Mouse (Mus musculus): Measurements from ENCODE around the gene Gna15. TPM values are rescaled to one million over a fixed set of nuclear protein-coding genes. Genes with fewer than 3 reads are reported as not detected.

Gene Gna15
- total and polyA plus RNA-seq, 3 experiments, result 23.0 to 142 (median 33.0) TPM

GRCm38 (mm10) chr10:81526779-81527178 lies 2.8 kb upstream of the Gna15 start (continued):
- no peak for TF ChIP-seq MAZ (IDR thresholded peaks at IDR 0.05; ENCODE audit: low read depth, low read length)

- DNase-seq (ENCODE audit: low read depth, low spot score), result peak; percentile 86
- H3K79me2 ChIP-seq (ENCODE audit: control insufficient read depth, insufficient read depth, low read length, poor library complexity), result peaks cover 11% of the 10 kb centered on the region
- TF ChIP-seq ZNF384 (IDR thresholded peaks at IDR 0.05; ENCODE audit: low read depth, low read length) (no peak), GATA1 (IDR thresholded peaks at IDR 0.05; ENCODE audit: low read depth, low read length) (peak; percentile 65; the same call in 1 of the 2 replicates), ZMIZ1 (IDR thresholded peaks at IDR 0.05; ENCODE audit: low read depth, low read length) (peak; percentile 70), TBP (IDR thresholded peaks at IDR 0.05; ENCODE audit: low read depth, low read length) (peak; percentile 31; the same call in 1 of the 2 replicates), MAZ (IDR thresholded peaks at IDR 0.05; ENCODE audit: low read depth, low read length) (peak; percentile 93), TCF12 (IDR thresholded peaks at IDR 0.05; ENCODE audit: low read depth, low read length) (peak; percentile 69), ELF1 (IDR thresholded peaks at IDR 0.05; ENCODE audit: low read depth, low read length) (peak; percentile 63), MYB (IDR thresholded peaks at IDR 0.05; ENCODE audit: low read depth, low read length) (peak; percentile 72), GABPA (IDR thresholded peaks at IDR 0.05; ENCODE audit: low read depth, low read length) (no peak), NELFE (IDR thresholded peaks at IDR 0.05; ENCODE audit: low read depth, low read length) (peak; percentile 74), ETS1 (IDR thresholded peaks at IDR 0.05; ENCODE audit: low read depth, low read length) (peak; percentile 75), USF2 (IDR thresholded peaks at IDR 0.05; ENCODE audit: borderline replicate concordance in 1 of 2, insufficient read depth in 1 of 2, low read depth in 1 of 2, low read length in 2 of 2) (no peak), RCOR1 (IDR thresholded peaks at IDR 0.05; ENCODE audit: low read depth, low read length) (peak; percentile 12; the same call in 1 of the 2 replicates), MXI1 (IDR thresholded peaks at IDR 0.05; ENCODE audit: low read depth, low read length) (peak; percentile 90), MAX (IDR thresholded peaks at IDR 0.05; ENCODE audit: low read length) (peak; percentile 85), KAT2A (conservative IDR thresholded peaks at IDR 0.05; ENCODE audit: low read depth, low read length) (no peak; the same call in 1 of the 2 replicates), POLR2AphosphoS5 (IDR thresholded peaks at IDR 0.05; ENCODE audit: borderline replicate concordance, low read depth, low read length) (no peak), POLR2AphosphoS2 (IDR thresholded peaks at IDR 0.05; ENCODE audit: low read length) (peak; percentile 88), MAFK (IDR thresholded peaks at IDR 0.05; ENCODE audit: borderline replicate concordance, low read depth, low read length) (no peak), HCFC1 (IDR thresholded peaks at IDR 0.05; ENCODE audit: low read depth, low read length) (peak; percentile 53; the same call in 1 of the 2 replicates), TAL1 (IDR thresholded peaks at IDR 0.05; ENCODE audit: low read length) (no peak), NRF1 (IDR thresholded peaks at IDR 0.05; ENCODE audit: insufficient read depth, low read depth, low read length, poor library complexity, severe bottlenecking) (peak; percentile 45; the same call in 1 of the 2 replicates), EP300 (IDR thresholded peaks at IDR 0.05; ENCODE audit: low read depth in 1 of 2, low read length in 2 of 2) (peak; percentile 53 to 81), SIN3A (IDR thresholded peaks at IDR 0.05; ENCODE audit: low read length) (peak; percentile 46; the same call in 1 of the 2 replicates), POLR2A (IDR thresholded peaks at IDR 0.05; ENCODE audit: control insufficient read depth in 1 of 2, insufficient read depth in 1 of 2, low read depth in 1 of 2, low read length in 2 of 2, poor library complexity in 1 of 2) (peak; percentile 75 to 81), JUND (IDR thresholded peaks at IDR 0.05; ENCODE audit: low read depth, low read length) (no peak), CHD1 (IDR thresholded peaks at IDR 0.05; ENCODE audit: low read depth, low read length) (no peak)
- H3K9me3 ChIP-seq (replicated peaks; ENCODE audit: insufficient read depth, low read length), result no peaks in the 10 kb centered on the region
- H3K27ac ChIP-seq (ENCODE audit: control insufficient read depth, low read depth, low read length), result peak overlapping the region; percentile 96
- H3K4me3 ChIP-seq (ENCODE audit: control insufficient read depth in 1 of 2, insufficient read depth in 1 of 2, low read depth in 2 of 2, low read length in 2 of 2), result peak overlapping the region; percentile 80 to 87
- peaks cover 0 to 6% of the 10 kb centered on the region in 2 experiments; a peak in 2 of 4 replicates for H3K36me3 ChIP-seq (ENCODE audit: control insufficient read depth in 1 of 2, insufficient read depth in 2 of 2, low read length in 2 of 2)
- H3K27me3 ChIP-seq (ENCODE audit: control insufficient read depth in 1 of 2, insufficient read depth in 2 of 2, low read length in 2 of 2), result no peaks in the 10 kb centered on the region
- peaks cover 0 to 18% of the 10 kb centered on the region in 2 experiments; a peak in 3 of 4 replicates for H3K4me1 ChIP-seq (ENCODE audit: control insufficient read depth in 1 of 2, insufficient read depth in 2 of 2, low read length in 2 of 2)
- peak overlapping the region; percentile 89 for H3K9ac ChIP-seq (ENCODE audit: control insufficient read depth, low read depth, low read length, poor library complexity, severe bottlenecking)
Measured at GRCm38 (mm10) chr10:81525017-81525694, 1.1 kb upstream of the Gna15 start.

Measured in MEL (cell line).